Mouse (Mus musculus): ENCODE measurements around the gene Gas2l1.

DNA sequence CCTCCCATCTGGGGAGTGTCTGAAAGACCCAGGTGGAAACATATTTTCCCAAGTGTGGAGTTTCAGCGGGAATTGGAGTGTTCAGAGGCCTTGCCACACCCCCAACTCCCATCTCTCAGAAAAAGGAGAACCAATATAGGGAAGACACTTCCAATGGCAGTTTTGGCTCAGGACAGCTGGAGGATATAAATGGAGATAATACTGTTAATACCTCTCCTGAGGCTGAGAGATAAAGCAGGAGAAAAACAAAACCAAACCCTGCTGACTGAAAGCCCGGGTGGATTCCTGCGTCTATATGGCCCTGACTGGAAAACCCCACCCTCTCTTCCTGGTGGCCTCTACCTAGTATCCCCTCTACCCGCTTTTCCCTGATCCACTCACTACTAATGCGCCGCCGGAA, 37.3 kb upstream of the Gas2l1 start:
- no peak for TF ChIP-seq POLR2A (IDR thresholded peaks at IDR 0.05; ENCODE audit: insufficient read length, low read depth)
- TF ChIP-seq TCF3 (IDR thresholded peaks at IDR 0.05; ENCODE audit: insufficient read length, low read depth), result no peak
- TF ChIP-seq MAX (IDR thresholded peaks at IDR 0.05; ENCODE audit: low read depth), result no peak
- TF ChIP-seq E2F4 (IDR thresholded peaks at IDR 0.05; ENCODE audit: insufficient read depth), result no peak
- TF ChIP-seq USF1 (IDR thresholded peaks at IDR 0.05; ENCODE audit: low read depth), result no peak
- no peak for TF ChIP-seq CEBPB (IDR thresholded peaks at IDR 0.05; ENCODE audit: insufficient read depth, poor library complexity, severe bottlenecking)
- no peak for TF ChIP-seq POLR2AphosphoS2 (IDR thresholded peaks at IDR 0.05; ENCODE audit: insufficient read length, low read depth)

All from myocyte (in vitro differentiated cells).